Mouse (Mus musculus): ENCODE measurements around the gene Sh3d19. TPM values are rescaled to one million over a fixed set of nuclear protein-coding genes. Genes with fewer than 3 reads are reported as not detected.

Sh3d19 gene
- polyA plus RNA-seq, 1 experiment from 2014 or later: 10.9 TPM

DNA sequence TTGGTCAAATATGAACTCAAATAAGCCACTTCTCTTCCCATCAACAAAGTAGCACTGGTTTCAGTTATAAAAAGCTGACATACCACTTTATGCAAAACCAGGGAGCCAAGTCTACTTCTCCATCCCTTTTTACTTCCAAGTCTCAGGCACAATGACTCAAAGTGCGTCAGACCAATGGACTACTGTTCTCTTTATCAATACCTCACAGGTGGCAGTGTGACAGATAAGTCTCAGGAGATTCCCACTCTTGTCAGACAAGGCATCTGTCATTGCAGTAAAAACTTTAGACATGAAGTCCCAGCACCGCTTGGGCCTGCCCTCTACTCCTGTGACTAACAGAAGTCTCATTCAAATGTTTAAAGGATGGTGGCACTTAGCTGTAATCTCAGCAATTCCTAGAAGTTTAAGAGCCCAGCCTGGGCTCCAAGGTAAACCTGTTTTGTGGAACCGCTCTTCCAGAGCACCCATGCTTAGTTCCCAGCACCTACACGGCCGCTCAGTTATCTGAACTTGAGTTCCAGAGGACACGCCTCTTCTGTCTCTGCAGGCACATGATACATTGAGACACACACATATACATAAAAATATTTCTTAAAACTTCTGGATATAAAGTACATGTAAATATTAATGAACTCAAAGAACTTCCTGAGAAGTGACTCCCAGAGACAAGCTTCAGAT lies 165.1 kb downstream of the Sh3d19 start:
- ATAC-seq (ENCODE audit: low FRiP score, low read depth): no peak
- Histone ChIP-seq H3K4me3 (no peak overlapping the region), H3K27me3 (replicated peaks) (no peaks in the 10 kb centered on the region), H3K4me2 (replicated peaks) (no peak overlapping the region), H3K9me3 (no peaks in the 10 kb centered on the region), H3K9ac (no peak overlapping the region), H3K36me3 (peaks cover 57% of the 10 kb centered on the region), H3K4me1 (peaks cover 6% of the 10 kb centered on the region), H3K27ac (no peak overlapping the region)
- 89% methylated on average over 6 of the region's 6 CpGs for WGBS

DNA sequence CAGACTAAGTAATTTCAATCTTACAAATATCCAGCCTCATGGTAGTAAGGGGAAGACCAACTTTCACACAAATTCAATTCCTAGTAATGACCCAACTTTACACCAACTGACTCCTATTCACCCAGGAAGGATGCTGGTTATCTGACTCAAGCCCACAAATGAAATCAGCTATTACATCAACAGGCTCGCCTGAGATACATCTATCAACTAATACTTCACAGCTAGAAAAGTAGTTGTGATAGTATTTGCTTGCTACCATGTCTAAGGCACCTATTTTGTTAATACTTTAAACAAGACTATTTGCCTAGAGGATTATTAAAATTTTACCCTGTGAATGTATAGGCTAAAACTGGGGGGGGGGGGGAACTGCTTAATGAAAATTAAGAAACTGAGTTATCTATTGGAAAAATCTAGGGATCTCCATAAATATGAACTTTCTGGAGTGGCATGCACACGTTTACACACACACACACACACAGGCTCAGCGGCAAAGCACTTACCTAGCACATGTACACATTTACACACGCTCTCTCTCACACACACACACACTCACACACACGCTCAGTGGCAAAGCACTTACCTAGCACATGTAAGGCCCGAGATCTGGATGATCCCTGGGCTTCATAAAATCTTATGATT lies 166.1 kb downstream of the Sh3d19 start:
- H3K36me3 ChIP-seq: peaks cover 57% of the 10 kb centered on the region
- H3K9ac ChIP-seq: no peak overlapping the region
- ATAC-seq (ENCODE audit: low FRiP score, low read depth): no peak
- no peak overlapping the region for H3K4me3 ChIP-seq
- peaks cover 11% of the 10 kb centered on the region for H3K4me1 ChIP-seq
- H3K4me2 ChIP-seq (replicated peaks): no peak overlapping the region
- no peak overlapping the region for H3K27ac ChIP-seq
- no peaks in the 10 kb centered on the region for H3K27me3 ChIP-seq (replicated peaks)
- WGBS: 94% methylated on average over 6 of the region's 6 CpGs
- H3K9me3 ChIP-seq: no peaks in the 10 kb centered on the region

DNA sequence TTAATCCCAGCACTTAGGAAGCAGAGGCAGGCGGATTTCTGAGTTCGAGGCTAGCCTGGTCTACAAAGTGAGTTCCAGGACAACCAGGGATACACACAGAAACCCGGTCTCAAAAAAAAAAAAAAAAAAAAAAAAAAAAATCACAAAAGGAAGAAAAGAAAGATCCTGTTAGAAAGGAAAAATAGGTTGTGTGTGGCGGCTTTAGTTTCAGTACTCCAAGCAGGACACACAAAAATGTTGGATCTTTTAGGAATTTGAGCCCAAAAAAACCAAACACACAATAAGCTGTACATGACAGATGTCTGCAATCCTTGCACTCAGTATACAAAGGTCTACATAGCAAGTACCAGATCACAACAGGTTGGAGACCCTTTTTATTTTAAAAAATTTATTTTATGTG lies 168.8 kb downstream of the Sh3d19 start:
- ATAC-seq (ENCODE audit: low FRiP score, low read depth): no peak
- H3K27ac ChIP-seq: no peak overlapping the region
- no peaks in the 10 kb centered on the region for H3K27me3 ChIP-seq (replicated peaks)
- H3K9ac ChIP-seq: no peak overlapping the region
- H3K4me3 ChIP-seq: no peak overlapping the region
- H3K36me3 ChIP-seq: peaks cover 57% of the 10 kb centered on the region
- WGBS: 98% methylated on average over 4 of the region's 4 CpGs
- H3K4me1 ChIP-seq: peaks cover 11% of the 10 kb centered on the region
- no peaks in the 10 kb centered on the region for H3K9me3 ChIP-seq
- no peak overlapping the region for H3K4me2 ChIP-seq (replicated peaks)

DNA sequence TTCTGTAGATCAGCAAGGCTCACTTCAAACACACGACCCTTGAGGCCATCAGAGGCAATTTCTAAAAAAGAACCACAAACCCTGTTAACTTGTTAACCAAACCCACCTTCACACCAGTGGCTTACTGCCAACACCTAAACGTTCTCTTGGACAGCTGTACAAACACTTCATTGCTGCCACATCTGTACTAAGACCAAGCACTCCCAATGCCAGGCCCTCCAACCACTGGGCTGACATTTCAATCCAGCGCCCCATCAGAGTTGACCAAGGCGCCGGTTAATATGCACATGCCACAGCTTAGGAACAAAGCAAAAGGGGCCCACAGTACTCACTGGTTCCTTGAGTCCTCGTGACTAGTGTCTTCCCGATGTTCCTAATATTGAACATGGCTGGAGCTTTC lies 170.5 kb downstream of the Sh3d19 start:
- no peak for ATAC-seq (ENCODE audit: low FRiP score, low read depth)
- peaks cover 11% of the 10 kb centered on the region for H3K4me1 ChIP-seq
- H3K4me2 ChIP-seq (replicated peaks): peak overlapping the region; percentile 84
- H3K9me3 ChIP-seq: no peaks in the 10 kb centered on the region
- peak overlapping the region; percentile 91 for H3K4me3 ChIP-seq
- H3K27me3 ChIP-seq (replicated peaks): no peaks in the 10 kb centered on the region
- peaks cover 41% of the 10 kb centered on the region for H3K36me3 ChIP-seq
- peak overlapping the region; percentile 99 for H3K9ac ChIP-seq
- no peak overlapping the region for H3K27ac ChIP-seq
- WGBS: 16% methylated on average over 7 of the region's 7 CpGs

DNA sequence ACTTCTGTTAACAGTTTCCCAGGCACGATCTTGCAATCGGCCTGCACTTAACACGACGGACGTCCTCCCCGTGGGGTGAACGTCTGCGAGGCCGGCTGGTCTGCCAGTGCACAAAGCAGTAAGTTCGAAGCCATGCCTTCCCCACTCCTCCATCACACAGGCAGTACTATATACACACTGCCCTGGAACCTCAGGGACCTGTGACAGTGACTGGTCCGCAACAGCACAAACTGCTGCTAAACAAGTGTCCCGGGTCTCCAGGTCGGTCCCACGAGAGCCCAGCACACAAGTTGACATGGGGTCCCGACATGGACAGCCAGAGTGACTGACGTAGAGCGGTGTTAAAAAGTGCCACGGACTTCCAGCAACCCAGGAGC lies 171.0 kb downstream of the Sh3d19 start:
- Histone ChIP-seq H3K4me2 (replicated peaks) (peak overlapping the region; percentile 84), H3K36me3 (peaks cover 39% of the 10 kb centered on the region), H3K27me3 (replicated peaks) (no peaks in the 10 kb centered on the region), H3K4me1 (peaks cover 11% of the 10 kb centered on the region), H3K9ac (peak overlapping the region; percentile 99), H3K4me3 (peak overlapping the region; percentile 91), H3K9me3 (no peaks in the 10 kb centered on the region), H3K27ac (peak overlapping the region; percentile 79)
- under 1% methylated on average over 18 of the region's 18 CpGs for WGBS
- peak; percentile 52 for ATAC-seq (ENCODE audit: low FRiP score, low read depth)

DNA sequence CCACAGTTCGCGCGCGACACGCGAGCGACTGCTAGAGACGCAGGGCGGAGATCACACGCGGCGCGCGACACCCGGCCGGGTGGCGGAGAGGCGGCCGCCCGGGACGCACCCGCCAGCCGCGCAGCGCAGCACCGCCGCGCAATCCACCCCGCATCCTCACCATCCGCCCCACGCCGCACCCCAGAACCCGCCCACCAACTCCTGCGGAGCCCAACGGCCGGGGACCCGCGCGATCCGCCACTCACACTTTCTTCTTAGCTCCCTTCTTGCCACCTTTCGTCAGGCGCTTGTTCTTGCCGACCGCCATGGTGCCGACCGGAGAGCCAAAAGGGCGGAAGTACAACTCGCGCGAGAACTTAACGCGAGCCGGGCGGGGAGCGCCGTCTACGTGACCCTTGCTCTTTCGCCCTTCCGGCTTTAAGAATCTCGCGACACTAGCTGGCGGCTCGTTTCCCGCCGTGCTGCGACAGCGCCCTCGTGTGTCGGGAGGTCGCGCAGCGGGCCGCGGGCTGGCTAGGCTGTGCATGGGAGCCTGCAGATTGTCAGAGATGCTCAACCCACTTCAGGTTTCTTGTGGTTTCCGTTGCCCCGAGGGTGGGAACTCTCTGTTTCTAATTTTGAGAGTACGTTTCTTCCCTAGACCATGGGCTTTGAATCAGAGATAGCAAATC lies 171.5 kb downstream of the Sh3d19 start, which contains the start of gene Rps3a1:
Gene Rps3a1 (minus strand): TSS at position 440 of the 671 bp plus-strand sequence.
- H3K4me3 ChIP-seq: peak within 1 kb of the TSS; percentile 91
- under 1% methylated on average over 77 of the region's 77 CpGs for WGBS
- H3K4me1 ChIP-seq: peaks cover 11% of the 10 kb centered on the region
- H3K4me2 ChIP-seq (replicated peaks): peak within 1 kb of the TSS; percentile 84
- no peaks in the 10 kb centered on the region for H3K27me3 ChIP-seq (replicated peaks)
- peak within 1 kb of the TSS; percentile 99 for H3K9ac ChIP-seq
- H3K27ac ChIP-seq: peak within 1 kb of the TSS; percentile 79
- ATAC-seq (ENCODE audit: low FRiP score, low read depth): peak; percentile 96
- no peaks in the 10 kb centered on the region for H3K9me3 ChIP-seq
- peaks cover 35% of the 10 kb centered on the region for H3K36me3 ChIP-seq

DNA sequence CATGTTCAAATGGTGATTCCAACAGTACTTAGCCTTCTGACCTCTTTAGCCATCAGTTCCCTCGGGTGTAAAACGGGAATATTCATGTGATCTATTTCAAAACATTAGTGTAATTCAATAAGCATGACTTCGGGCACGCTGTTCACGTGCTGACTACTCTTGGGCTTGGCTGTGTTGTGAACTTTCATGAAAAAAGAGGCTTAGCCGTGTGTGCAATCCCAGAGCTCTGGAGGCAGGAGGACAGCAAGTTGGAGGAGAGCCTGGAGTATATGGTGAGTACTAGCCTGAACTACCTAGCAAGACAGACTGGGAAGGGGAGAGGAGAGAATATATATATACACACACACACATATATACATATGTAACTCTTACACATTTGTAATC lies 172.0 kb downstream of the Sh3d19 start:
- Histone ChIP-seq H3K27ac (no peak overlapping the region), H3K36me3 (peaks cover 30% of the 10 kb centered on the region), H3K4me1 (peaks cover 11% of the 10 kb centered on the region), H3K9ac (no peak overlapping the region), H3K4me2 (replicated peaks) (peak overlapping the region; percentile 20; the same call in 1 of the 2 replicates), H3K27me3 (replicated peaks) (no peaks in the 10 kb centered on the region), H3K9me3 (no peaks in the 10 kb centered on the region), H3K4me3 (no peak overlapping the region)
- ATAC-seq (ENCODE audit: low FRiP score, low read depth): peak; percentile 38
- 43% methylated on average over 6 of the region's 6 CpGs for WGBS

- H3K36me3 ChIP-seq: peaks cover 25% of the 10 kb centered on the region
- WGBS: 85% methylated on average over 6 of the region's 6 CpGs
- H3K4me1 ChIP-seq: peaks cover 11% of the 10 kb centered on the region
- H3K9ac ChIP-seq: no peak overlapping the region
- no peaks in the 10 kb centered on the region for H3K27me3 ChIP-seq (replicated peaks)
- H3K4me2 ChIP-seq (replicated peaks): 0 out of 2 replicates have a peak overlapping the region, but pooled peaks have one; percentile 20
- ATAC-seq (ENCODE audit: low FRiP score, low read depth): no peak
- H3K4me3 ChIP-seq: no peak overlapping the region
- H3K27ac ChIP-seq: no peak overlapping the region
- no peaks in the 10 kb centered on the region for H3K9me3 ChIP-seq
Measured at GRCm38 (mm10) chr3:86143343-86143742, 172.4 kb downstream of the Sh3d19 start.

DNA sequence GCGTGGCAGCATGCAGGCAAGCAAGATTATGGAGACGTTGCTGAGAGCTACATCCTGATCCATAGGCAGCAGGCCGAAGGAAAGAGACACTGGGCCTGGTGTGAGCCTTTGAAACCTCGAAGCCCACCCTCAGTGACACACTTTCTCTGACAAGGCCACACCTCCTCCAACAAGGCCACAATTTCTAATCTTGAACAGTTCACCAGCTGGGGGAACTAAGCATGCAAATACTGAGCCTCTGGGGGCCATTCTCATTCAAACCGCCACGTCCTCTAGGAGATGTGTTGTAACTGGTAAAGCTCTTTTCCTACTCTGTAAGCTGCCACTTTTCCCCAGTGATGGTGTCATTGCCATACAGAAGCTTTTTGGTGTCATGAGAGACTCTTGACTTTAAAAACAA lies 178.2 kb downstream of the Sh3d19 start:
- no peaks in the 10 kb centered on the region for H3K27me3 ChIP-seq (replicated peaks)
- H3K4me3 ChIP-seq: no peak overlapping the region
- H3K9me3 ChIP-seq: no peaks in the 10 kb centered on the region
- ATAC-seq (ENCODE audit: low FRiP score, low read depth): no peak
- WGBS: 77% methylated on average over 6 of the region's 6 CpGs
- H3K9ac ChIP-seq: no peak overlapping the region
- H3K36me3 ChIP-seq: no peaks in the 10 kb centered on the region
- H3K27ac ChIP-seq: no peak overlapping the region
- H3K4me1 ChIP-seq: no peaks in the 10 kb centered on the region
- H3K4me2 ChIP-seq (replicated peaks): no peak overlapping the region

GRCm38 (mm10) chr3:86149521-86149920 lies 178.6 kb downstream of the Sh3d19 start:
- 78% methylated on average over 9 of the region's 9 CpGs for WGBS
- no peaks in the 10 kb centered on the region for H3K4me1 ChIP-seq
- no peak overlapping the region for H3K27ac ChIP-seq
- H3K4me2 ChIP-seq (replicated peaks): no peak overlapping the region
- no peak overlapping the region for H3K9ac ChIP-seq
- H3K27me3 ChIP-seq (replicated peaks): no peaks in the 10 kb centered on the region
- H3K9me3 ChIP-seq: no peaks in the 10 kb centered on the region
- no peaks in the 10 kb centered on the region for H3K36me3 ChIP-seq
- no peak overlapping the region for H3K4me3 ChIP-seq
- no peak for ATAC-seq (ENCODE audit: low FRiP score, low read depth)

- no peak overlapping the region for H3K27ac ChIP-seq
- no peaks in the 10 kb centered on the region for H3K4me1 ChIP-seq
- H3K9ac ChIP-seq: no peak overlapping the region
- ATAC-seq (ENCODE audit: low FRiP score, low read depth): no peak
- H3K9me3 ChIP-seq: no peaks in the 10 kb centered on the region
- H3K4me2 ChIP-seq (replicated peaks): no peak overlapping the region
- WGBS: 84% methylated on average over 8 of the region's 8 CpGs
- H3K27me3 ChIP-seq (replicated peaks): no peaks in the 10 kb centered on the region
- H3K4me3 ChIP-seq: no peak overlapping the region
- H3K36me3 ChIP-seq: no peaks in the 10 kb centered on the region
Measured at GRCm38 (mm10) chr3:86168841-86169425, 198.0 kb downstream of the Sh3d19 start.

DNA sequence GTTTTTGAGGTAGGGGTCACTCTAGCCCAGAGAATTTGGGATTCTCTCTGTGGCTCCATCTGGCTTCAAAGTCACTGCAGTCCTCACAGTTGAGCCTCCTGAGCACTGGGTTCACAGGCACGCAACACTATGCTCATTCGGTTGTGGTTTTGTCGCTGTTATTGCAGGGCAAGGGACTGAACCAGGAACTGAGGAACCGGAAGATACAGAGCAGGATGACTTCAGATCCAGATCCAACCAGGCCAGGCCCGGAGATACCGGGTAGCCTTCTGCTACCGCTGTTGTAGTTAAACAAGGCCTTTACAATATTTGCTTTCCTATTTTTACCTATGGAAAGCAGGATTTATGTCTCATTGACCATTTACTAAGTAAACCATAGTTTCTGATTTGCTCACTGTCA lies 208.8 kb downstream of the Sh3d19 start:
- Histone ChIP-seq H3K4me3 (no peak overlapping the region), H3K4me2 (replicated peaks) (no peak overlapping the region), H3K36me3 (no peaks in the 10 kb centered on the region), H3K27me3 (replicated peaks) (no peaks in the 10 kb centered on the region), H3K9me3 (no peaks in the 10 kb centered on the region), H3K27ac (no peak overlapping the region), H3K9ac (no peak overlapping the region), H3K4me1 (no peaks in the 10 kb centered on the region)
- 88% methylated on average over 7 of the region's 7 CpGs for WGBS
- ATAC-seq (ENCODE audit: low FRiP score, low read depth): no peak
